23 mouse cellular contexts compared by ENCODE assay signal in the genomic region with DNA sequence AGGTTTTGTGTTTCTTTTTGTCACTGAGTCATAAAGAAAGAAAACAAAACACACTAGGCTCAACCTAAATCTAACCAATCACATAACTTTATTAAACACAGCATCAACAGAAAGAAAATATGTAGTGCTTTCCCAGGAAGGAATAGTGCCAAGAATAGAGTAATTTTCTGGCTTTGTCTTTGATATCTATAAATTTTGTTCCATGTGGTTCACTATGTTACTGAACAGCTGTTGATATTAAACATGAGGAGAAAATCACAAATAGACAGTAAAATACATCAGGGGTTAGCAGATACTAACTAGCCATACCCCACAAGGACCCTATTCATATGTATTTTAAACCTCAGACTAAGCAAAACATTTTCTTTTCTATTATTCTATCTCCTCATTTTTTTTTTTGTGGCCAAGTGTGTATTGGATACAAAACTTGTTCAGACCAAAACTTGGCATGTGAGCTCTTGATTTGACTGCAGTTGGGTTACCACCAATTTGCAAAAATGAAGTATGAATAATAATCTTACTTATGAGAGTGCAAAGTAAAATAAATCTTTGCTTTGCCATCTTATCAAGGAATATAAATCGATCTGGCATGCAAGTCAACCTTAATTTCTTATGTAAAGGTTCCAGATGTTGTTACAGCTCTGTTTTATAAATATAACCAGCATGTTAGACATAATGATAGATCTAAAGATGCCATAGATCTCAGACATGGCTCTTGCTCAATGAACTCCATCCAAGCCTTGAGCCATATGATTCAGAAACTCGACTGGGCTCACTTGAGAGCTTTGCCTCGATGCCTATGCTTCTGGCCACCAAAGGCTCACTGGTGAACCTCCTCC. TPM values are rescaled to one million over a fixed set of nuclear protein-coding genes. Genes with fewer than 3 reads are reported as not detected.
DNase-seq lines count a peak whose midpoint lies in the region; ATAC-seq and TF ChIP-seq lines count a peak whose summit lies in the region.
"Had no signal": no experiment of that assay in that cellular context is flagged by ENCODE, and none has a peak within 500 bp of the region (broad histone marks: within the 10 kb centered on the region; RNA-seq: fewer than 3 reads in every experiment).

No protein-coding gene starts in this region.

- H3K9ac ChIP-seq in lung, embryonic 14.5 days: no peak overlapping the region
- H3K9ac ChIP-seq in embryonic facial prominence, embryonic 15.5 days: no peak overlapping the region
- H3K9ac ChIP-seq: hindbrain, embryonic 13.5 days; liver, embryonic 15.5 days; neural tube, embryonic 12.5 days had no signal

- no peak overlapping the region for H3K4me2 ChIP-seq in lung, embryonic 14.5 days
- no peak overlapping the region for H3K4me2 ChIP-seq in embryonic facial prominence, embryonic 15.5 days (replicated peaks)
- H3K4me2 ChIP-seq: hindbrain, embryonic 13.5 days; liver, embryonic 15.5 days; midbrain, embryonic 11.5 days; neural tube, embryonic 12.5 days had no signal

- no peaks in the 10 kb centered on the region for H3K4me1 ChIP-seq in lung, embryonic 14.5 days (ENCODE audit: insufficient read depth)
- no peaks in the 10 kb centered on the region for H3K4me1 ChIP-seq in embryonic facial prominence, embryonic 15.5 days
- H3K4me1 ChIP-seq: hindbrain, embryonic 13.5 days; liver, embryonic 15.5 days; neural tube, embryonic 12.5 days had no signal

- no peak for TF ChIP-seq CTCF in lung, embryonic 14.5 days (IDR thresholded peaks at IDR 0.05; ENCODE audit: low read depth)

- ATAC-seq in lung, embryonic 14.5 days (ENCODE audit: insufficient read depth): no peak
- ATAC-seq in embryonic facial prominence, embryonic 15.5 days (ENCODE audit: insufficient number of reproducible peaks, low FRiP score, low TSS enrichment, low read depth): no peak
- no peak for ATAC-seq in cerebellum, adult (ENCODE audit: insufficient number of reproducible peaks, low FRiP score, low TSS enrichment)
- ATAC-seq: activated CD4-positive, CD25-positive, alpha-beta regulatory T cell, adult 4 months; forebrain, embryonic 14.5 days; Patski had no signal

- H3K27ac ChIP-seq in lung, embryonic 14.5 days (ENCODE audit: low read depth): no peak overlapping the region
- H3K27ac ChIP-seq in embryonic facial prominence, embryonic 15.5 days (replicated peaks): peak overlapping the region; percentile 65
- H3K27ac ChIP-seq: hindbrain, embryonic 13.5 days; liver, embryonic 15.5 days; macrophage; neural tube, embryonic 12.5 days had no signal

- WGBS in lung, embryonic 14.5 days: 69% methylated on average over 3 of the region's 3 CpGs
- WGBS in embryonic facial prominence, embryonic 15.5 days: 46% methylated on average over 3 of the region's 3 CpGs

- H3K36me3 ChIP-seq in lung, embryonic 14.5 days (ENCODE audit: insufficient read depth): no peaks in the 10 kb centered on the region
- H3K36me3 ChIP-seq in embryonic facial prominence, embryonic 15.5 days: no peaks in the 10 kb centered on the region
- H3K36me3 ChIP-seq: hindbrain, embryonic 13.5 days; liver, embryonic 15.5 days; neural tube, embryonic 12.5 days had no signal

- H3K9me3 ChIP-seq in lung, embryonic 14.5 days (ENCODE audit: low read depth, low read length): no peaks in the 10 kb centered on the region
- H3K9me3 ChIP-seq in embryonic facial prominence, embryonic 15.5 days (replicated peaks): no peaks in the 10 kb centered on the region
- H3K9me3 ChIP-seq: hindbrain, embryonic 13.5 days; liver, embryonic 15.5 days; neural tube, embryonic 12.5 days had no signal

- no peak overlapping the region for H3K4me3 ChIP-seq in lung, embryonic 14.5 days (ENCODE audit: low read depth, low read length)
- H3K4me3 ChIP-seq in embryonic facial prominence, embryonic 15.5 days (replicated peaks): no peak overlapping the region
- H3K4me3 ChIP-seq: hindbrain, embryonic 13.5 days; liver, embryonic 15.5 days; neural tube, embryonic 12.5 days had no signal

- peak; percentile 57 for DNase-seq in heart, adult 11 months
- DNase-seq in heart, adult 9 months (ENCODE audit: low spot score in 2 of 2): no peak
- peak; percentile 68 for DNase-seq in lung, embryonic 14.5 days
- no peak for DNase-seq in lung, postnatal 25 days (ENCODE audit: low spot score)
- peak; percentile 10 for DNase-seq in telencephalon, adult 2 months (ENCODE audit: low read depth, low spot score)
- DNase-seq: adrenal gland, postnatal 25 days; cerebellum, adult 8-10 months; heart, postnatal 14 days; kidney, adult 2 months; left cerebral cortex, postnatal 4 days; right cerebral cortex, postnatal 14 days; thymus, postnatal 4 days had no signal

- H3K27me3 ChIP-seq in lung, embryonic 14.5 days (ENCODE audit: insufficient read depth, low read length): no peaks in the 10 kb centered on the region
- no peaks in the 10 kb centered on the region for H3K27me3 ChIP-seq in embryonic facial prominence, embryonic 15.5 days
- H3K27me3 ChIP-seq: hindbrain, embryonic 13.5 days; liver, embryonic 15.5 days; neural tube, embryonic 12.5 days; Patski had no signal

RNA-seq across cellular contexts. Expression of a gene that starts 16.2 kb away (rescaled TPM):
- polyA plus RNA-seq in lung, embryonic 14.5 days (2014; fragmentation: Nextera tagmentation; extraction: Ambion mirVana): 7.0 and 7.6 TPM in 2 replicates
- 32.3 and 43.7 TPM in 2 replicates for polyA plus RNA-seq in embryonic facial prominence, embryonic 15.5 days (2015; fragmentation: Nextera tagmentation; extraction: Ambion mirVana)
- polyA plus RNA-seq: activated CD4-positive, CD25-positive, alpha-beta regulatory T cell, adult 4 months; C2C12; Patski had no signal

Comparison
In these comparisons a context has a peak if more than half of its experiments do, and no peak if none do; other contexts are left out.
1. DNase-seq: peak in heart, adult 11 months (single experiment), lung, embryonic 14.5 days (single experiment) and telencephalon, adult 2 months (single experiment); none in heart, adult 9 months (0 of 2) and lung, postnatal 25 days (single experiment).